Mouse (Mus musculus) lung, embryonic 15.5 days (tissue): ENCODE results near the gene Mtrf1. TPM values are rescaled to one million over a fixed set of nuclear protein-coding genes. Genes with fewer than 3 reads are reported as not detected.
"Not testable (repeated sequence)": the region's sequence is repeated elsewhere in the genome, so short reads cannot be mapped to it uniquely, and the experiment has no call there.

ENCODE experiments used
- ATAC-seq: fragments of 200-750 bp; cut with Nextera tagmentation; 2 replicates; pipeline ENCODE4 v1.8.0; 2017; ENCODE audit warnings: moderate number of reproducible peaks, borderline replicate concordance; ENCODE audit not compliant: low FRiP score, low TSS enrichment; ENCODE audit errors: extremely low read depth
- H3K27ac ChIP-seq: fragments of 300-500 bp; sonication (generic); 2 replicates; pipeline ENCODE4 v1.5.1; 2015; ENCODE audit warnings: moderate library complexity, mild to moderate bottlenecking, inconsistent platforms
- H3K27me3 ChIP-seq: fragments of 300-500 bp; sonication (generic); 2 replicates; pipeline ENCODE4 v1.6.1; 2015; ENCODE audit warnings: inconsistent platforms
- H3K36me3 ChIP-seq: fragments of 300-500 bp; sonication (generic); 2 replicates; pipeline ENCODE4 v1.6.1; 2015; ENCODE audit warnings: inconsistent platforms
- H3K4me1 ChIP-seq: fragments of 300-500 bp; sonication (generic); 2 replicates; pipeline ENCODE4 v1.6.1; 2015; ENCODE audit warnings: inconsistent platforms
- H3K4me2 ChIP-seq: fragments of 300-500 bp; sonication (generic); 2 replicates; pipeline ENCODE4 v1.6.1; 2015; ENCODE audit warnings: inconsistent platforms, mild to moderate bottlenecking, moderate library complexity
- H3K4me3 ChIP-seq: fragments of 300-500 bp; sonication (generic); 2 replicates; pipeline ENCODE4 v1.5.1; 2015; ENCODE audit warnings: mild to moderate bottlenecking, inconsistent platforms
- H3K9ac ChIP-seq: fragments of 300-500 bp; sonication (generic); 2 replicates; pipeline ENCODE4 v1.6.1; 2015; ENCODE audit warnings: inconsistent platforms
- H3K9me3 ChIP-seq: fragments of 300-500 bp; sonication (generic); 2 replicates; pipeline ENCODE4 v1.6.1; 2016; ENCODE audit warnings: inconsistent platforms
- WGBS: fragments of 180-500 bp; shearing (Covaris S2); methylation state at CpG from one replicate; pipeline ENCODE4 v1.1.7; 2015; 5-methylcytosine and 5-hydroxymethylcytosine counted together
- polyA plus RNA-seq: library from polyadenylated mRNA; unstranded; fragments of >200 nt; fragmentation: Nextera tagmentation; extraction: Ambion mirVana; gene quantifications from 2 replicates; pipeline ENCODE4 v1.2.1, GENCODE M21; 2015

The Mtrf1 gene
- polyA plus RNA-seq, 1 experiment from 2014 or later: 11.0 TPM

- H3K36me3 ChIP-seq, H3K4me3 ChIP-seq, H3K27ac ChIP-seq, H3K9ac ChIP-seq, H3K9me3 ChIP-seq, H3K4me1 ChIP-seq, H3K4me2 ChIP-seq, ATAC-seq, H3K27me3 ChIP-seq: not testable (repeated sequence)
- WGBS: 90% methylated on average over 8 of the region's 10 CpGs
Measured at GRCm38 (mm10) chr14:79452591-79452934, 55.0 kb downstream of the Mtrf1 start.

DNA sequence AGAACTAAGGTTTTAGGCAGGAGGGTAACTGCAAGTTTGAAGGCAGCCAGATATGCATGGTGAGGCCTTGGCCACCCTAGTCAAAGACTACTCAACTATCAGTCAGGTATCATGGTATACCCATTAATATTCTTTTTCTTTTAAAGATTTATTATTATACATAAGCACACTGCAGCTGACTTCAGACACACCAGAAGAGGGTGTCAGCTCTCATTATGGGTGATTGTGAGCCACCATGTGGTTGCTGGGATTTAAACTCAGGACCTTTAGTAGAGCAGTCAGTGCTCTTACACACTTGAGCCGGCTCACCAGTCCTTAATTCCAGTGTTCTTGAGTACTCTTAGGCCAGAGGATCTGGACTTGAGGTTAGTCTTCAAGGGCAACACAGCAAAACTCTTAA is 62.8 kb downstream of the Mtrf1 start:
- no peak for ATAC-seq
- WGBS: 86% methylated on average over 1 of the region's 1 CpGs
- H3K27me3 ChIP-seq: no peaks in the 10 kb centered on the region
- no peak overlapping the region for H3K4me3 ChIP-seq
- peaks cover 36% of the 10 kb centered on the region for H3K36me3 ChIP-seq
- H3K27ac ChIP-seq: no peak overlapping the region
- H3K4me1 ChIP-seq: no peaks in the 10 kb centered on the region
- no peak overlapping the region for H3K9ac ChIP-seq
- H3K9me3 ChIP-seq: no peaks in the 10 kb centered on the region
- no peak overlapping the region for H3K4me2 ChIP-seq

DNA sequence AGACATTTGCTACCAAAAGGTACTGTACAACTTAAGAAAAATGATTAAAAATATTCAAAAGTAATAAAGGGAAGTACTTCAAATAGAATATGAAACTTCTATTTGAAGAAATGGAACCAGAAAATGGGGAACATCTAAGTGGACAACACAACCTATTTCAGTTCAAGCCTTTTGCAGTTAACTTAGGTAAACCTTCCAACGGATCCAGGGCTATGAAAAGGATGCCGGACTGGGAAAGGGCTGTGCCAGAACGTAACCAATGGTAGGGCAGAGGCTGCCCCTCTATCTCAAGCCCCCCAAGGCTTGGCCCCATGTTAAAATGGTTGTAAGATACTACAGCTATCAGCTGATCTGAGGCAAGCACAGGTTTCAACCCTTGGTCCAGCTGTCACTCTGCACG is 63.4 kb downstream of the Mtrf1 start:
- Histone ChIP-seq H3K36me3 (peaks cover 42% of the 10 kb centered on the region), H3K4me1 (no peaks in the 10 kb centered on the region), H3K4me3 (no peak overlapping the region), H3K27ac (no peak overlapping the region), H3K9ac (no peak overlapping the region), H3K27me3 (no peaks in the 10 kb centered on the region), H3K4me2 (no peak overlapping the region), H3K9me3 (no peaks in the 10 kb centered on the region)
- 89% methylated on average over 4 of the region's 4 CpGs for WGBS
- ATAC-seq: no peak

DNA sequence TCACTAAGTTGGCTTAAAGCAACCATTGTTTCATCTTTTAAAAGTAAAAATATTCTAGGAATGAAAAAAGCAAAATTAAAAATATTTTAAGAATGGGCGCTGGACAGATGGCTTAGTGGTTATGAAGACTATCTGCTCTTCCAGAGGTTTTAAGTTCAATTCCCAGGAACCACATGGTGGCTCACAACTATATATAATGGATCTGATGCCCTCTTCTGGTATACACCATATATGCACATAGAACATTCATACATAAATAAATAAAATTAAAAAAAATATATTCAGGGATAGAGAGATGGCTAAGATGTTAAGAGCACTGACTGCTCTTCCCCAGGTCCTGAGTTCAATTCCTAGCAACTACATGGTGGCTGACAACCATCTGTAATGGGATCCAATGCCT is 68.1 kb downstream of the Mtrf1 start:
- no peak for ATAC-seq
- H3K4me3 ChIP-seq: no peak overlapping the region
- WGBS: 82% methylated on average over 1 of the region's 1 CpGs
- no peak overlapping the region for H3K4me2 ChIP-seq
- no peaks in the 10 kb centered on the region for H3K27me3 ChIP-seq
- H3K27ac ChIP-seq: no peak overlapping the region
- no peaks in the 10 kb centered on the region for H3K9me3 ChIP-seq
- H3K4me1 ChIP-seq: no peaks in the 10 kb centered on the region
- H3K9ac ChIP-seq: no peak overlapping the region
- H3K36me3 ChIP-seq: peaks cover 79% of the 10 kb centered on the region

DNA sequence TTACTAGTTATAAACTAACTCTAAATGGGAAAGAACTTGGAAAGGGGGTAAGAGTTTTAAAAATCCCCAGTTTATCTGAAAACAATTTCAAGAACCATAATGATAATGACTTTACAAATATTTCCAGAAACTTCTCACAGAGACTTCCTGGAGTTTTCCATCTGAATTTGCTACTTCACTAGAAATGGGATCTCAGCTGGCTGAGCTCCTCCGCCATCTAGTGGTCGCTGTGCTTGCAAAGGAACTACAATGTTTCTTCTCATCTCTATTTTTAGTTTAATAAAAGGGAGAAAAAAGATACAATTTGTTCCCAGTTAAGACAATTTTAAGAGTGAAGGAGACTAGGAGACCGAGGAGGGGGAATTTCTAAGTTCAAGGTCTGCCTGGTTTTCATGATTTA is 70.0 kb downstream of the Mtrf1 start:
- H3K27ac ChIP-seq: no peak overlapping the region; the same call in 1 of the 2 replicates
- no peak for ATAC-seq
- no peaks in the 10 kb centered on the region for H3K9me3 ChIP-seq
- no peak overlapping the region for H3K9ac ChIP-seq
- peaks cover 82% of the 10 kb centered on the region for H3K36me3 ChIP-seq
- WGBS: 15% methylated on average over 3 of the region's 3 CpGs
- H3K4me2 ChIP-seq: no peak overlapping the region
- H3K4me3 ChIP-seq: no peak overlapping the region
- no peaks in the 10 kb centered on the region for H3K4me1 ChIP-seq
- H3K27me3 ChIP-seq: no peaks in the 10 kb centered on the region

Other genes starting within 250 kb of the Mtrf1 start
- gene Zfp957, start 150.4 kb upstream of the Mtrf1 start, polyA plus RNA-seq: not detected in 2 replicates
- 144 and 154 TPM in 2 replicates for gene Rgcc, start 96.1 kb upstream of the Mtrf1 start, polyA plus RNA-seq
- gene Naa16, start 7.0 kb upstream of the Mtrf1 start, polyA plus RNA-seq: 41.0 and 45.9 TPM in 2 replicates
- 11.8 and 12.7 TPM in 2 replicates for gene Kbtbd7, start 28.7 kb downstream of the Mtrf1 start, polyA plus RNA-seq
- gene Kbtbd6, start 54.1 kb downstream of the Mtrf1 start, polyA plus RNA-seq: 3.8 and 4.6 TPM in 2 replicates
- gene Elf1, start 83.4 kb downstream of the Mtrf1 start, polyA plus RNA-seq: 17.5 and 18.8 TPM in 2 replicates
- 38.0 and 40.0 TPM in 2 replicates for gene Wbp4, start 83.7 kb downstream of the Mtrf1 start, polyA plus RNA-seq
- 127 and 136 TPM in 2 replicates for gene Sugt1, start 189.9 kb downstream of the Mtrf1 start, polyA plus RNA-seq